Mouse (Mus musculus): ENCODE measurements at regions not wholly inside any gene's neighbourhood (a gene's known extent, or its start where the extent isn't known, plus 50 kb on each side); places are given as distances from the start of the nearest gene placed in this dataset.

DNA sequence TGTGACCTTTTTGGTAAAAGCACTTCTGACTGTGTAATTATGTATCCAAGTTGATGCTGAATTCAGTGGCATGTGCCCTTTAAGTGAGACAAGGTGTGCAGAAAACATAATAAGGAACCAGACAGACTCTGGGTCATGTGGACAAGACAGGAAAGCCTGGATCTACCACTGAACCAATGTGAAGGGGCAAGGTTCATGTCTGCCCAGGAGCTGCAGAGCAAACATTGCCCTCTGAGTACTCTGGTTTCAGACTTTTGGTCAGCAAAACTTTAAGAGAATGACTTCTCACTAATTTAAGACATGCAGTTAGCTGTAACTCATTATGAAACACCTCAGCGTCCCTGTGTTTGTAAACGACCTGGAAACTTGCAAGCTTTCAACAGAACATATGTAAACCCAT is 68.3 kb upstream of the N6amt1 start:
- dilution Hi-C loops (cut with MboI; ENCODE audit: extremely low pct_ligation_motif_present, extremely low pct_unique_long_range_greater_than_20kb, low sequenced_read_pairs) (no loop called here), in situ Hi-C loops (cut with MboI; ENCODE audit: low pct_ligation_motif_present, low pct_unique_long_range_greater_than_20kb, low sequenced_read_pairs) (no loop called here)
- Histone ChIP-seq H3K79me2 (replicated peaks; ENCODE audit: control insufficient read depth, extremely low read depth, insufficient read depth, poor library complexity, severe bottlenecking) (no peaks in the 10 kb centered on the region), H3K4me3 (replicated peaks in 1 of 3; ENCODE audit: low read depth in 2 of 3, low read length in 2 of 3, poor library complexity in 1 of 3) (no peak overlapping the region), H3K4me2 (ENCODE audit: insufficient read depth, low read depth, poor library complexity, severe bottlenecking) (no peak overlapping the region), H3K27ac (ENCODE audit: insufficient read depth, low read depth) (no peak overlapping the region), H3K27me3 (replicated peaks) (no peaks in the 10 kb centered on the region), H3K9me3 (replicated peaks; ENCODE audit: low read length) (no peaks in the 10 kb centered on the region), H3K4me1 (ENCODE audit: control insufficient read depth in 1 of 2, insufficient read depth in 2 of 2) (peaks cover 0 to 7% of the 10 kb centered on the region in 2 experiments; a peak in 2 of 4 replicates), H3K9ac (ENCODE audit: insufficient read depth, low read depth) (no peak overlapping the region), H3K36me3 (replicated peaks in 1 of 2; ENCODE audit: control insufficient read depth in 1 of 2, insufficient read depth in 1 of 2, low read length in 1 of 2) (no peaks in the 10 kb centered on the region)
- DNase-seq (ENCODE audit: extremely low read depth): no peak
- no peak for TF ChIP-seq ETS1 (conservative IDR thresholded peaks at IDR 0.05; ENCODE audit: low read depth, low read length)
- TF ChIP-seq UBTF (IDR thresholded peaks at IDR 0.05; ENCODE audit: low read depth, low read length): no peak
- no peak for TF ChIP-seq SMC3 (IDR thresholded peaks at IDR 0.05; ENCODE audit: low read depth, low read length)
- no peak for TF ChIP-seq POLR2A (IDR thresholded peaks at IDR 0.05; ENCODE audit: low read depth, low read length)
- TF ChIP-seq TCF12 (IDR thresholded peaks at IDR 0.05; ENCODE audit: low read depth, low read length): no peak
- TF ChIP-seq POLR2AphosphoS2 (IDR thresholded peaks at IDR 0.05; ENCODE audit: low read depth, low read length): no peak
- TF ChIP-seq USF1 (IDR thresholded peaks at IDR 0.05; ENCODE audit: low read depth, low read length): no peak
- TF ChIP-seq CHD2 (IDR thresholded peaks at IDR 0.05; ENCODE audit: low read length): no peak
- no peak for TF ChIP-seq E2F4 (IDR thresholded peaks at IDR 0.05; ENCODE audit: insufficient replicate concordance, low read depth, low read length)
- no peak for TF ChIP-seq JUN (IDR thresholded peaks at IDR 0.05; ENCODE audit: insufficient read depth, low read depth, low read length)
- no peak for TF ChIP-seq USF2 (conservative IDR thresholded peaks at IDR 0.05; ENCODE audit: low read depth, low read length)
- no peak for TF ChIP-seq ZMIZ1 (IDR thresholded peaks at IDR 0.05; ENCODE audit: low read depth, low read length)
- no peak for TF ChIP-seq GABPA (IDR thresholded peaks at IDR 0.05; ENCODE audit: insufficient replicate concordance, low read depth, low read length)
- no peak for TF ChIP-seq ELF1 (IDR thresholded peaks at IDR 0.05; ENCODE audit: low read depth, low read length)
- TF ChIP-seq MAX (IDR thresholded peaks at IDR 0.05; ENCODE audit: low read length): no peak

DNA sequence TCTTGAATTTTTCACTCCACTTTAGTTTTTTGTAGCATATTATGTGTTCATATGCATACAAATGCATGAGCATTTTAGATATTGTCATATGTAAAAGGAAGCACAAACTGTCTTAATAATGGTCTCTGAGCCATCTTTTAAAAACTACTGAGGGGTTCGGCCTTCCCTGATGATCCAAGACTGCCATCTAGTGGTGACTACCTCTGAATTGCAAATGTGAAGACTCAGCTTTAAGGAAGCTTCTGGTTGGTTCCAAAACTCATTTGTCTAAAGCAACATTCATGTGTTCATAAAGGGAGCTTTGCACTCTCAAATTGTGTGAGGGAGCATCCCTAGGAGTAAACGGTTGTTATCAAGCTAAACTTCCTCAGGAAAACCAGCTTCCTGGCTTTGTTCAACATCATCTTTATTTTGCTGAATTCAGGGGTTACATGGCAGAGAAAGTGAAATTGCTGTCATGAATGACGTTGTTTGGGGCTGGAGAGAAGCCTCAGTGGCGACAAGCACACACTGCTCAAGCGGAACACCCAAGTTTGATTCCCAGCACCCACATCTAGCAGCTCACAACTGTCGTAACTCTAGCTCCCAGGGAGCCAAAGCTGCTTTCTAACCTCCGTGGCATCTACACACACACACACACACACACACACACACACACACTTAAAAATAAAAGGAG is 69.0 kb upstream of the N6amt1 start:
- H3K79me2 ChIP-seq (replicated peaks; ENCODE audit: control insufficient read depth, extremely low read depth, insufficient read depth, poor library complexity, severe bottlenecking): no peaks in the 10 kb centered on the region
- H3K4me3 ChIP-seq (replicated peaks in 1 of 3; ENCODE audit: low read depth in 2 of 3, low read length in 2 of 3, poor library complexity in 1 of 3): peak overlapping the region in 2 of 3 experiments; percentile 7 to 29
- peak overlapping the region; percentile 59; the same call in 1 of the 2 replicates for H3K4me2 ChIP-seq (ENCODE audit: insufficient read depth, low read depth, poor library complexity, severe bottlenecking)
- no peaks in the 10 kb centered on the region for H3K27me3 ChIP-seq (replicated peaks)
- H3K27ac ChIP-seq (ENCODE audit: insufficient read depth, low read depth): no peak overlapping the region
- H3K36me3 ChIP-seq (replicated peaks in 1 of 2; ENCODE audit: control insufficient read depth in 1 of 2, insufficient read depth in 1 of 2, low read length in 1 of 2): no peaks in the 10 kb centered on the region
- no peaks in the 10 kb centered on the region for H3K9me3 ChIP-seq (replicated peaks; ENCODE audit: low read length)
- dilution Hi-C loops (cut with MboI; ENCODE audit: extremely low pct_ligation_motif_present, extremely low pct_unique_long_range_greater_than_20kb, low sequenced_read_pairs): no loop called here
- H3K4me1 ChIP-seq (ENCODE audit: control insufficient read depth in 1 of 2, insufficient read depth in 2 of 2): peaks cover 0 to 7% of the 10 kb centered on the region in 2 experiments; a peak in 2 of 4 replicates
- in situ Hi-C loops (cut with MboI; ENCODE audit: low pct_ligation_motif_present, low pct_unique_long_range_greater_than_20kb, low sequenced_read_pairs): no loop called here
- DNase-seq (ENCODE audit: extremely low read depth): peak; percentile 87
- H3K9ac ChIP-seq (ENCODE audit: insufficient read depth, low read depth): 0 out of 2 replicates have a peak overlapping the region, but pooled peaks have one; percentile 3
- TF ChIP-seq ZC3H11A (IDR thresholded peaks at IDR 0.05; ENCODE audit: low read depth, low read length) (no peak), MAZ (IDR thresholded peaks at IDR 0.05; ENCODE audit: low read depth, low read length) (0 out of 2 replicates have a peak, but pooled peaks have one; percentile 18), MYC (IDR thresholded peaks at IDR 0.05; ENCODE audit: low read depth, low read length) (no peak), EP300 (IDR thresholded peaks at IDR 0.05; ENCODE audit: low read length) (no peak), USF2 (conservative IDR thresholded peaks at IDR 0.05; ENCODE audit: low read depth, low read length) (no peak), USF1 (IDR thresholded peaks at IDR 0.05; ENCODE audit: low read depth, low read length) (no peak), SMC3 (IDR thresholded peaks at IDR 0.05; ENCODE audit: low read depth, low read length) (peak; percentile 70), ELF1 (IDR thresholded peaks at IDR 0.05; ENCODE audit: low read depth, low read length) (no peak), ETS1 (conservative IDR thresholded peaks at IDR 0.05; ENCODE audit: low read depth, low read length) (no peak), BHLHE40 (IDR thresholded peaks at IDR 0.05; ENCODE audit: low read depth, low read length) (no peak), GABPA (IDR thresholded peaks at IDR 0.05; ENCODE audit: insufficient replicate concordance, low read depth, low read length) (no peak), SIN3A (IDR thresholded peaks at IDR 0.05; ENCODE audit: low read length) (no peak), PAX5 (IDR thresholded peaks at IDR 0.05; ENCODE audit: low read length) (no peak), RAD21 (IDR thresholded peaks at IDR 0.05; ENCODE audit: low read depth, low read length) (peak; percentile 95), UBTF (IDR thresholded peaks at IDR 0.05; ENCODE audit: low read depth, low read length) (no peak), E2F4 (IDR thresholded peaks at IDR 0.05; ENCODE audit: insufficient replicate concordance, low read depth, low read length) (no peak), MAX (IDR thresholded peaks at IDR 0.05; ENCODE audit: low read length) (no peak), POLR2AphosphoS2 (IDR thresholded peaks at IDR 0.05; ENCODE audit: low read depth, low read length) (no peak), JUN (IDR thresholded peaks at IDR 0.05; ENCODE audit: insufficient read depth, low read depth, low read length) (no peak), ZKSCAN1 (IDR thresholded peaks at IDR 0.05; ENCODE audit: borderline replicate concordance, low read depth, low read length) (no peak), MEF2A (IDR thresholded peaks at IDR 0.05; ENCODE audit: borderline replicate concordance, low read depth, low read length) (no peak), NRF1 (IDR thresholded peaks at IDR 0.05; ENCODE audit: low read depth, low read length) (no peak), KAT2A (IDR thresholded peaks at IDR 0.05; ENCODE audit: insufficient replicate concordance, low read length) (no peak), POLR2A (IDR thresholded peaks at IDR 0.05; ENCODE audit: low read depth, low read length) (no peak), MXI1 (IDR thresholded peaks at IDR 0.05; ENCODE audit: low read depth, low read length) (no peak), RCOR1 (conservative IDR thresholded peaks at IDR 0.05; ENCODE audit: low read depth, low read length) (no peak)

All from CH12.LX (cell line).